Mouse (Mus musculus) heart, postnatal 14 days (tissue): ENCODE measurements around the gene Fgd3. TPM values are rescaled to one million over a fixed set of nuclear protein-coding genes. Genes with fewer than 3 reads are reported as not detected.
A peak's percentile ranks its signal among the peaks of the same experiment; 100 is the strongest.

Experiments used
- DNase-seq, 2 experiments: peaks; one replicate each; pipeline ENCODE4 v3.0.0; 2021 to 2022
- intact Hi-C: fragments of 180-260 bp; cut with DNase I; formaldehyde crosslinking; loops from one replicate; pipeline ENCODE4 v1.15.1; 2025
- long read RNA-seq, 2 experiments: library from polyadenylated mRNA; stranded (forward); transcript quantifications; one replicate each; pipeline ENCODE4 v2.0.0; 2021
- total RNA-seq, 2 experiments: library from RNA; stranded (reverse); gene quantifications; 2 replicates each; pipeline ENCODE4 v1.2.3; 2021

The Fgd3 gene
- total RNA-seq, result 1 to 10 TPM in 1 of 2 experiments, under 1 TPM in 1; 0.79 to 1.5 TPM
- long read RNA-seq, experiment 1, result 0 reads
- long read RNA-seq, experiment 2, result 0 reads

DNA sequence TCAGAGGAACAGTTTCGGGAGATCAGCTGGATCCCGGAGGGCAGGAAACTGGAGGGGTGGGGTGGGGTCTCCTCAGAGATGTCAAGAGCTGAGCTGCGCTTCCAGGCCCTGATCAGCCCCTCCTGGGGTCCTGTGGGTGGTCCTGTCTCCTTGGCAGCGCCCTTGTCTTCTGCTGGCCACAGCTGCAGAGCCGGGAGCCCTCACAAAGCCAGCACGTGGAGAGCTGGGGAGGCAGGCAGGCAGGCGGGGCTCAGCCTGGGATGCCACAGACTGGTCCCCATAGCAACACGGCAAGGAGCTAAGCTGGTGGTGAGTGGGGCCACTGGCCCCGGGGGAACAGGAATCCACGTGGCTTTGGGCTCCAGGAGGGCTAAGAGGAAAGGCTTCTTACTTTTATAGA is at the start of gene Fgd3:
Fgd3 (minus strand) TSS at position 272 of the 400 bp plus-strand sequence.
- intact Hi-C loops, result no loop called here
- DNase-seq, result peak in 1 of 2 experiments; percentile 16

DNA sequence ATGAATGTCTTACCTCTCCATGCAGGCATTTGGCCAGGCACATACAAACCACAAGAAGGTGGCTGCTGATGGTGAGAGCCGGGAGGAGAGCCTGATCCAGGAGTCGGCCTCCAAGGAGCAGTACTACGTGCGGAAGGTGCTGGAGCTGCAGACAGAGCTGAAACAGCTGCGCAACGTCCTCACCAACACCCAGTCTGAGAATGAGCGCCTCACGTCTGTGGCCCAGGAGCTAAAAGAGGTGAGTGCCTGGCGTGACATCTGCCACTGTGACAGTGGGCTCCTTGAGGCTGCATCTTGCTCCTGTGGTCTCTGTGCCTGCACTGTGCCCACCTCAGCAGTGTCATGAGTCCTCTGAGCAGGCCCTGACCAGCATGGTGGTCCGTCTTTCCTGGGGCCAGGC is 49.3 kb upstream of the Fgd3 start:
- DNase-seq, result no peak
- intact Hi-C loops, result no loop called here

DNA sequence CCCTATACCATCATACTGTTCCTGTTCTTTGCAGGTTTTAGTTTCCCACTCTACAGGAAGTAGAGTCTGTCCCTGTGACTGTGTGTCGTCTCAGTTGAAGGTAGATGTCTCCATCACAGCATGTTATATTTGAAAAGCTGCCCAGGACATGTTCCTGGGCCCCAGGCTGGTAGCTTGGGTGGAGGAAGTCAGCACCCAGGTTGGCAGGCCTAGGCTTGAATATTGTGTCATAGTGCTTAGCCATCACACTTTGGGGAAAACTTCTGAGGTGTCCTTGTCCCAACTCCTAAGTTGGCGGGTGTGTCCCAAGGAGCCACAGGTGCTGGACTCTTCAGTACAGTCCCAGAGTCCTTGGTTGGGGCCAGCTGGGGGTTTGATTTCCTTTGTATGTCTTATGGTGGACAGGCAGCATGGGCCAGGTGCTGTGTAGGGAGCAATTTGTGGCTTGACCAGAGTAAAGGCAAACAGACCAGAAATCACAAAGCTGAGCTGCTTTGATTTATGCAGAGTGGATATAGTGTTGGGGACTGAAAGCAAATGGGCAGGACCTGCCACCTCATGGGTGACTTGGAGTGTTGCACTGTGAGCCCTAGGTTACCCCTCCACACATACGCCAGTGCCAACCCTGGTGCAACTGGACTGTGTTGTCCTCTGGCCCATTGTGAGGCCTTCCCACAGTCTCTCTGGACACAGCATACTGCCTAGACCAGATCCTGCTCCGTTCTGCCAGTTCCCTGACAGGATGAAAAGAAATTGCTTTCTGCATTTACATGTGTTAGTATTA is 47.7 kb upstream of the Fgd3 start:
- intact Hi-C loops, result no loop called here
- DNase-seq, result peak in 1 of 2 experiments; percentile 28

DNA sequence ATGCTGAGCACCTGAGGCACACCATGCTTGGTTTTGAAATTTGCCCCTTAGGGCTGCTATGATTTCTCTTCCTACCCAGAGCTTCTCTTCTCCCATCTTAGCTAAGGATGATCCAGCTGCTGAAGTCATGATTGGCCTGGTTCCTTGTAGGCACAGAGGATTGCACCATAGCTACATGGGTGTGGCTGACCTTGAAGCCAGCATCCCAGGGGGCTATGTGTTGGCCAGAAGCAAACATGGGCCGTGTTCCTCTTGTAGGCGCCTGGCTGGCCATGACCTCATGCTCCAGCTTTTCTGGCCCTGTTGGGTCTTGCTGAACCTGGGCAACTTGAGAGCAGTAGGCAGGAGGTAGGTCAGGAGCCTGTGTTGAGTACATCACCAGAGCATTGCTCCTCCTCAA is 44.6 kb upstream of the Fgd3 start:
- intact Hi-C loops, result no loop called here
- DNase-seq, result peak; percentile 74 to 77

DNA sequence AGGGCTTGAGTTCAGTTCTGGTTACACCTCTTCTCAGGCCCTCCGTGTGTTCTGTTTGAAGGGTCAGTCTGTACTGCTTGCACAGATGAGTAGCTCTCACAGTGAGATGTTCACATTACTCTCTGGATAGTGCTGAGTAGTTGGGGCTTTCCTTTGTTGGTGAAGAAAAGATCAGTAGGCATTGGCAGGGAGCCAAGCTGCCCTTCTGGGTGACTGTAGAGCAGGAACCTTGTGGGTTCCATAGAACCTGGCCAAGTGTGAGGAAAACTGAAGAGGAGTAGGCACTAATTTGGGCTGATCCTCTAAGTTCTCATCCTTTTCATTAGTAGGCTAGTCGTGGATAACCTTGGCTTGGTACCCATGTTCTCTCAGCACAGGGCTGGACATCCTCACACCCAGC is 42.7 kb upstream of the Fgd3 start:
- intact Hi-C loops, result no loop called here
- no peak for DNase-seq

DNA sequence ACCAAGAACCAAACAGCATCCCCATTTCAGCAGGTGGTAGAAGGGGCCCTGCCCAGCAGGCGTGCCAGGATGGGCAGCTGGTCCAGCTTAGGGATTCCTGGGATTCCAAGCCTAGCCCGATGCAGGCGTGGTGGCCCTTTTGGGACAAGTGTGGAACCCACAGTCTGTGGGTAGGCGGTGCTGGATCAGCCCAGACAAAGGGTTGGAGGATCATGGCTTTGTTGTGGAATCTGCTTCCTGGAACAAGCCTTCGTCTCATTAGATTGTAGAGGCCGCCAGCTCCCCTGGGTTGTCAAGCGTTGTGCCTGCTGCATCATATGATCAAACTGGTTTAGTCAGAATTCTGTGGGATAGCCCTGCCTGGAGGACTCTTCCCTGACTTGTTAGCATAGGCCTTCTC is 42.3 kb upstream of the Fgd3 start:
- intact Hi-C loops, result no loop called here
- DNase-seq, result peak in 1 of 2 experiments; percentile 47

DNA sequence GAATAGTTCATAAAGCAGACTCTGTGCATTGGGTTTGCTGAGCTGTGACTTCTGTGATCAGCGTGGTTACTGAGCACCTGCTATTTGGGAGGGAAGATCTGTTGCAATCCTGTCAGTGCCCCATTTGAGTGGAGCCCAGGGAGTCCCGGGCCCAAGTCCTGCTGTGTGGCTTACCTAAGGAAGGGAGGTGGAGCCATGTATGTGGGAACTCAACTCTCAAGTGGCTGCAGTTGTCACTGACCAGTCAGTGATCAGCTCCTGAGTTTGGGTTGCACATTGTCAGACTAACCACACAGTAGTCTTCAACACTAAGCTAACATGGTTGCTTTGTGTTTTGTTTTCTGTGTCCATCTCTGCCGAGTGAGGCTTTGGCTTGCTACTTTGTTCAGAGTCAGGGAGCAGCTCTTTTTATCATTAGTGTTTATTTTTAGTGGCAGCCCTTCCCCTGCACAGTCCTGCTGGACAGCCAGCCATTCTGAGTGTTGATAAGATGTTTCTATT is 40.8 kb upstream of the Fgd3 start:
- intact Hi-C loops, result no loop called here
- no peak for DNase-seq

DNA sequence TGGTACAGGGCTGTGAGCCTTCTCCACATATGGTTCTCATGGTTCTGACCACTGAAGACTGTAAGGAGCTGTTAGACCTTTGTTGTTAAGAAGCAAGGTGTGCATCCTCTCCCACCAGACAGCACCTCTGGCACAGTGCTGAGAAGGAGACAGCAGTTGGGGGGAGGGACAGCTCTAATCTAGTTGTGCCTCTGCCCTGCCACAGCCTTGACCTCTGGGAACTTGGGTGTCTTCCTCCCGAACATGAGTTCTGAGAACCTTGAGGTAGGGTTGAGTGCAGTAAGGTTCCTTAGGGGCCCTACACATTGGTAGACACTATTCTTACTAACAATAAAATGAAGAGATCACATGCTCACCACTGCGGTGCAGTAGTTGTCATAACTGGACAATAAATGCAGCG is 38.1 kb upstream of the Fgd3 start:
- intact Hi-C loops, result no loop called here
- no peak for DNase-seq

DNA sequence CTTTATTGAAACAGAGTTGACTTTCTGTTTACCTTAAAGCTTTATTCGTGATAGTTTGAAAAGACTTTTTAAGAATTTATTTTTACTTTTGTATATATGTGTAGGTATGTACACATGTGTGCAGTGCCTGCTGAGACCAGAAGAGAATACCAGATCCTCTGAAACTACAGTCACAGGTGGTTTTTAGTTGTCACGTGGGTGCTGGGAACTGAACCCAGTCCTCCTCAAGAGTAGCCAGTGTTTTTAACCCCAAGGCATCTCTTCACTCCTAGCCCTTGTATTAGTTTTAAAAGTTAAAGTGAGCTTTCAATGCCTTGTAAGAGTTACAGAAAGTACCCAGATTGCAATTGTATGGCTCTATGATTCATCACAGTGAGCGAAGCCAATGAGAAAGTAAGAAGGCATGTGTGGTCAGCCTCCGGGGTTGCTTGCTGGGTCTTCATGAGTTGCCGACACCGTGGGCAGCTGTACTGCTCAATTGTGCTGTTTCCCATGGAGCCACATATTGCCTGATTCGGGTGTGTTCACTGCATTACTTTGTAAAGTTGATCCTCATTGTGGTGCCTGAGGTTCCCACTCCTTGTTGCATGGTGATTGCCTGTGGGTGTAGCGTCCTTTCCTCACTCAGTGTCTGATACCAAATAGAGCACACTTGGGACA is 37.4 kb upstream of the Fgd3 start:
- intact Hi-C loops, result no loop called here

DNA sequence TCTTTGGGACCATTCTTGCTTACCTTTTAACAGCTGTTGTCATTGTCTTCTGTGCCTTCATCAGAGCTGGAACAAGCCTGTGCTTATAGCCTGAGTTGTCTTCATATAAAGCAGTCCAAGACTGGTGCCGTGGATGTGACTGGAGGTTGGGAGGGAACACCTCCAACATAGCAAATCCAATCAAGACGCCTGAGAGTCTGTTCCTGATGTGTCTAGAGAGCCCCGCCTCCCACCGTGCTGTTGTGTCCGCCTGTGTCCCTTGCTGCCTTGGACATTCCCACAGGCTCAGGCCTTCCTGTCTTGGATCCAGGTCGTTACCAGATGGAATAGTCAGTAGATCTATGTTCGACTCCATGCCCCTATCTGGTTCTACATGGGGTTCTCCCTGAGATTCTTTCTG is 36.0 kb upstream of the Fgd3 start:
- intact Hi-C loops, result no loop called here
- no peak for DNase-seq

More for the DNA sequence above, 37.4 kb upstream of the Fgd3 start:
- no peak for DNase-seq

DNA sequence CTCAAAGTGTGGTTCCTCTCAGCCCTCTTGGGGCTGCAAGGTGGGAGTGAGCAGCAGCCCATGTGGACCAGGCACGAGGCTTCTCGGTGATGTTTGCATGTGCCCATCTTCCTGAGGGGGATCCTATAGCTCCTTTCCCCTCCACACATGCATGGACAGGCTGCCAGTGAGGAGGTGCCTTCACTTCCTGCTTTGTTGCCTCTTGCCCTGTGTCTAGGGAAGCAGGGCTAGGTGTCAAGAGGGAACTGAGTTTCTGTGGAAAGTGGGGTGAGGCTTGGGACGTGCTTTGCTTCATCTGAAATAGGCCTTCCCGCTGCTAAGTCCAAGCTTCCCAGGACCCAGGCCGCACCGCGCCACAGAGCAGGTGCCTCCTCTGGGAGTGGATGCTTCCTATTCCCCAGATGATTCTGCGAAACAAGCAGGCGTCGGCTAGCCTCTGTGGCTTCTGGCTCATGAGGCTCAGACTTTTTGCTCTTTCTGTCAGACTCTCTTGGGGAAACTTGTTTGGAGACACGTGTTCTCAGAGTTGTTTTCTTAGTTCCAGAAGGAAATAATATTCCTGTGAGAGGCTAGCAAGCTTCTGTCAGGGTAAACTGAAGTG is 35.5 kb upstream of the Fgd3 start:
- intact Hi-C loops, result no loop called here

DNA sequence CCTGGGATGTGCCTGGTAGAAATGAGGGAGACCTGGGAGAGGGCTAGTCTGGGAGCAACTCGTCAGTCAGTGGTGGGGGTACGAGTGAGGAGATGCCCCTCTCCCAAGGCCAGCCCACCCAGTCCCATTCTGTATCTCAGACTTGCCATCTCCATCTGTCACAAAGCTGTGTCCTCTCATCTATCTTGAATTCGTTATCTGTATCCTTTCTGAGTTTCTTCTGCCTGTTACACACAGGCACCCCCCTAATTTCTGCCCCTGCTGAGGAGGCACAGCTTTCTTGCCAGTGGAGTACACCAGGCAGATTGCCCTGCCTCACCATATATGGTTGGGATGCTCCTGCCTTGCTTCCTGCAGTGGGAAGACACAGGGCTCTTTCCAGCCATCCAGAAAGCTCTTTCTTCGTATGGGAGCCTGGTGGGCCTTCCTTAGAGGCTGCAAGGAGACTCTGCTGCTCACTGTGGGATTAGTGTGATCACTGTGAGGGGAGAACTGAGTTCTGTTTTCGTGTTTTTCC is 33.9 kb upstream of the Fgd3 start:
- no peak for DNase-seq
- intact Hi-C loops, result no loop called here

More for the DNA sequence above, 35.5 kb upstream of the Fgd3 start:
- no peak for DNase-seq

DNA sequence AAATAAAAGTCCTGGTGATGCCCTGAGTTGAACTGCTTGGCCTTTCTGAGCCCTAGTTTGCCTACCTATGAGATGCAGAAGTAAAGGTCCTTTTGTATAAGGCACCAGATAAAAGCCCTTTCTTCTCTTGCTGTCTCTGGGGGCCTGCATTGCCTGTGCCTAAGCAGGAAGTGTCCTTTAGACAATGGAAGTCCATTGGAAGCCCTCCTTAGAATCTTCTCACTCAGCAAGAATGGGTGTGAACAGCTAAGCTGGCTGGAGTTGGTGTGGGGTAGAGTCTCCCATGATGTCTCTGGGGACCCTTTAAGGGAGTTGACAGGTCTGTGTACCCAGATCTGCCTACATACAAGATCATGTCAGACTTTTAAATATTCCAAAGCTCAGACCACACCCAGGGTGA is 33.3 kb upstream of the Fgd3 start:
- no peak for DNase-seq
- intact Hi-C loops, result no loop called here

DNA sequence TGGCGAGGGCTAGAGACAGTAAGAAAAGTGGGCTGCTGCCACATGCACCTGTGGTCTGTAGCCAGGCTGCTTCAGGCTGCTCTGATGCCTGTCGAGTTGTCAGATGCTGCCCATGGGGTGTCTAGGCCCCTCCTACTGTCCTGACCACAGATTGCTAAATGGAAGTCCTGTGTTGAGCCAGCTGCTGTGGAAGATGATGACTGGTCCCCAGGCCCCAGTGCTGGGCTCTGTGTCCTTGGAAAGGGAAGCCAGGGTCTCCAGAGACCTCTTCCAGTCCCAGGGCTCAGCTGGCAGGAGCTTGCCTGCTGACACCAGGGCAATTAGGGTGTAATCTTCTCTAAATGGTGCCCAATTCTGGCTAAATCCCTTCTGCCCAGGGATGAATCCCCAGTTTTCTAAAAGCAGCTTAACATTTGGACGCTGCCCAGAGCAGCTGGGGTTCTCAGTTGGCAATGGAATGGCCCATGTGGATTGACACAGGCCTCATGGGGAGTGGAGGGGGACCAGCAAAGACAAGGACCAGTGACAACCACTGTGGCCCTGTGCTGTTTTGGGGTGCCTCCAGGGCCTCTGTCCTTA is 32.6 kb upstream of the Fgd3 start:
- peak; percentile 52 to 55 for DNase-seq

DNA sequence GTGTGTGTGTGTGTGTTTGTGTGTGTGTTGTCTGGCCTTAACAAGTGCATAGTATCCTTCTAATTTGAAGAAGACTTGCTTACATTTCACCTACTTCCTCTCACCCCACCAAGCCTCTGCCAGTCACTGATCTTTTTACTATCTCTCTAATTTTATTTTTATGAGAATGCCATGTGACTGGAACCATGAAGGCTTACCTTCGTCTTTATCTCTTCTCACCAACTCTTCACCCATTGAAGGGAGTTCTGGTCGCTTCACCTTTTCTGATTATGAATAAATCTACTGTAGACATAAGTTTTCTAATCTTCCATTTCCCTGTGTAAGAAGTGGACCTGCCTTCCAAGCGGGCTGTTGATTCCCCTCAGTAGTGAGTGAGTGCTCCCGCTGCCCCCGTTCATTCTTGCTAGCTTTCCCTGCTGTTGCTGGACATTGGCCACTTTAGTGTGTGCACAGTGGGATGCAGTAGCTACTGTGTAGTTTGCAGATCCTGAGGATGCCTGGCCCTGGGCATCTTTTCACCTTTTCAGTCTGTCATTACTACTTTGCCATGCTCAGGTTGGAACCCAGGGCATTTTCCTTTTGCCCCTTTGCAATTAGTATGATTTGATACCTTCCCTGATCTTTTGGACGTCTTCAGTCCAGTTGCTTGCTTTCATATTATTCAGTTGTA is 29.9 kb upstream of the Fgd3 start:
- intact Hi-C loops, result no loop called here
- no peak for DNase-seq

More for the DNA sequence above, 32.6 kb upstream of the Fgd3 start:
- intact Hi-C loops, result no loop called here

DNA sequence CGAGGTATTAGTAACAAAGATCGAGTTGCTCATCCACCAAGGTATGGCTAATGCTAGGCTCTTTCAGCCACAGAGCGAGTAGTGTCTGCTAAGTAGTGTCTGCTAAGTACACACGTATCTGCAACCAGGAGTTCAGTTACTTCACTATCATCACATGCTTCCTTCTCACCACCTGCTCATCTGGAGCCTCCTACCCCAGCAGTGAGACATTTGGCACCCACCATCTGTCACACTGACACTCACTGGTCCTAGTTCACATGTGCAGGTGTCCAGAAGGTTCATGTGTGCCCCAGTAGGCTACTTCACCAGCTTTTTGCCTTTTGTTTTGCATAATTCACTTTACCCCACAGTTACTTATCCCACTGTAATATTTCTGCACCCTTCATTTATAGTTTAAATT is 29.2 kb upstream of the Fgd3 start:
- intact Hi-C loops, result no loop called here

DNA sequence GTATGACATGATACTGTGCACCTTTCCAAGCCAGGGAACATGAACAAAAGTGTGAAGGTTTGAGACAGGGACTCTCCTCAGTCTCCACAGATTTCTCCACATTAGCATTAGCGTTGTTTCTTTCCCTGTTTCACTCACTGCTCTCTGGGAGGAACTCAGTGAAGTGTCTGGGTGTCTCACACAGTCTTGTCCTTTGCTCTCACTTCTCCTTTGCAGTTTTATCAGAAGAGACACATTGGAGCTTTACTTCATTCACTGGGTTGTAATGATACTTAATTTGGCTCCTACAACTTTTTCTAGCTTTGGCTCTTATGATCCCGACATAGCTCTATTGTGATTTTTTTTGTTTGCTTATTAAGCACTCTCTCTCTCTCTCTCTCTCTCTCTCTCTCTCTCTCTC is 28.4 kb upstream of the Fgd3 start:
- intact Hi-C loops, result no loop called here
- DNase-seq, result no peak

More for the DNA sequence above, 29.2 kb upstream of the Fgd3 start:
- DNase-seq, result no peak

DNA sequence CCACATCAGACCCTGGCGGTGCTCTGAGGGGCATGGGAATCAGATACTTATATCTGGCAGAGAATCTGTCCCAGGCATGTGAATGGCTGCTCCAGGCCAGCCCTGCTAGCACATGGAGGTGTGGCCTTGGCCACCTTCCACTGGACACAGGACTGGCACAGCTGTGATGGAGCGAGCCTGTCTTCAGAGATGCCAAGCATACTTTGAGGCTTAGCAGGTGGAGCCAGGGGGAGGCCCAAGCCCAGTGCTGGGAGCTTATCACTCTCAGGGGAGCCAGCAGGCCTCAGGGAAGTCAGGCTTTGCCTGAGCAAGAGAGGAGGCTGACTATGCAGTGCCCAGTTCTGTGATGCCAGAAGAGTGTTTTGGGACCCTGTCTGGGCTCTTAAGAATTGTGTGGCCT is 25.4 kb upstream of the Fgd3 start:
- peak; percentile 67 to 83 for DNase-seq
- intact Hi-C loops, result no loop called here

DNA sequence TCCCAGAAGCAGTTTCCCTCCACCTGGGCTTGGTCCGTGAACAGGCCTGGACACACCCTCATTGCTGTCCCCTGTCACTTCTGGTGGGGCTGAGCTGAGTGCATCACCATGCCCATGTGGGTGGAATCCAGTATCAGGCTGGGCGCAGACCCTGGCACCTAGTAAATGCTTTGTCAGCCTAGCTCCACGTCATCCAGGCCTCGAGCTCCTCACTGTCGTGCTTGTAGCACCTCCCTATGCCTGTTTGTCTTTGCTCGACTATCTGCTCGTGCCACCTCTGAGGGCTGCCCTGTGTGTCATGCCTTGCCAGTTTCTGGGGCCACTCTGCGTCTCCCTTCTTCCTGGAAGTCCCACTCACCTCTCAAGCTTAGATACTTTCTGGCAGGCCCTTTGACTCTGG is 24.5 kb upstream of the Fgd3 start:
- intact Hi-C loops, result no loop called here
- no peak for DNase-seq

DNA sequence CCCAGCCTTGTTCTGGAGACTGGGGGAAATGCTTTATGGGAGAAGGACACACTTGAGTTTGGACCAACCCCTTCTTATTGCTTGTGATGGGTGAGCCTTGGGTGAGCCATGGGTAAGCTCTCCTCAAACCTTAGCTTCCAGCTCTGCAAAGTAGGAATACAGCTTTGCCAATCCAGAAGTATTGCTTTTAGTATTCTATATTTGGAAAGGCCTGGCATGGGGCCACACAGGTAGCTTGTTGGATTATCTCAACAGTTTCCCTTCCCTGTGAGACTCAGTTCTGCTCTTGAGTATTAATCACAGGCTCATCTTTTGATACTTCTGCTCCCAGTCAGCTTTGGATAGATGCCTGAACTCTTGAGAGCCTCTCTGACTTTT is 22.6 kb upstream of the Fgd3 start:
- intact Hi-C loops, result no loop called here
- no peak for DNase-seq
